Mouse (Mus musculus): Measurements from ENCODE around the gene Hist1h2bj.
A peak's percentile ranks its signal among the peaks of the same experiment; 100 is the strongest.

Gene Hist1h2bj

GRCm38 (mm10) chr13:22042568-22043502 lies at the start of gene Hist1h2bj, which contains the start of gene Hist1h2ag:
Gene Hist1h2bj, plus strand, starts transcription at chr13:22043214.
Gene Hist1h2ag, minus strand, starts transcription at chr13:22042944.
- peak; percentile 96 for DNase-seq (ENCODE audit: low read depth, low spot score)

DNA sequence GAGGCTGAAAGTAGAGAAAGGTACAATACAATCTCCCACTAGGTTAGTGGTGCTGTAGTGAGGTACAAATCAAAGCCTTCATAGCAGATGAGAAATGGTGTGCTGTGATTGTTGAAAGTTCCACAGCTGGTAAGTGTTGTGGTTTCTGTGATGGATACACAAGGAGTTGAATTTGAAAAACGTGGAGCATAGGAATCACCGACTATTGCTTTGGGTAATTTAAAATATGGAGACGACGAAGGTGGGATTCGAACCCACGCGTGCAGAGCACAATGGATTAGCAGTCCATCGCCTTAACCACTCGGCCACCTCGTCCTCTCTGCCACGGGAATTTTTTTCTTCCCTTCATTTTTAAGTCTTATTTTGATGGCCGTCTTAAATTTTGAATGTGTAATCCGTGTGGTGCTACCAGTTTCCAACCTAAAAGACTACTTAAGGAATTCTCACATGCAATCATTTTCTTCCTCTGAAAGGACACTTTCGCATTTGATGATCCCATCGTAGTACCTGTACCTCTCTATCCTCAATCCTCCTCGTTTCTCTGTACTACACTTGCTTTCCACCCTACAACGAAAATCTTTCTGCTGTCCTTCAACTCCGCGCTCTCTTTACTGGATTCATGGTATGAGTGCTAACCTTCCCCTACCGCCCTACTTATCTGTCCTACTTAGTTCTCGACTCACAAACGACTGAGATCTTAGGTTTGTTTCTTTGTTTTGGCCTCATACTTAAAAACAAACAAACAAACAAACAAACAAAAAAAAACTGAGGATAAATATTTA lies 48.9 kb upstream of the Hist1h2bj start:
- DNase-seq (ENCODE audit: low read depth, low spot score): peak; percentile 27

DNA sequence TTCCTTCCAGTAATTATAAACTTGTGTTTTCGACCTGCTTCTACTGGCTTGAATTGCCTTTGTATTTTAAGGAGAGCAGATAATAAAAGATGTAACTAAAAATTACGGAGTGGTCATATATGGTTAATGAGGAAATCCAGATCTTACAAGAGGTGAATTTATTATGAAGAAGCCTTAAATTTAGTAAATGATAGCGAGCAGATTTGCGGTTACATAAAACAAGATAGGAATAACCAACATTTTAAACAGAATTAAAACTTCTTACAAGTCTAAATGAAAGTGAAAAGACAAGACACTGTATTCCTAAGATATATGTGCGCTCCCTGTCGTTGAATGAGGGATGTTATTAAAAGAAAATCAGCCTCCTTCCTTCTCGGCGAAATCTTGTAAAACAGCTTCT lies 48.1 kb upstream of the Hist1h2bj start:
- no peak for DNase-seq (ENCODE audit: low read depth, low spot score)

DNA sequence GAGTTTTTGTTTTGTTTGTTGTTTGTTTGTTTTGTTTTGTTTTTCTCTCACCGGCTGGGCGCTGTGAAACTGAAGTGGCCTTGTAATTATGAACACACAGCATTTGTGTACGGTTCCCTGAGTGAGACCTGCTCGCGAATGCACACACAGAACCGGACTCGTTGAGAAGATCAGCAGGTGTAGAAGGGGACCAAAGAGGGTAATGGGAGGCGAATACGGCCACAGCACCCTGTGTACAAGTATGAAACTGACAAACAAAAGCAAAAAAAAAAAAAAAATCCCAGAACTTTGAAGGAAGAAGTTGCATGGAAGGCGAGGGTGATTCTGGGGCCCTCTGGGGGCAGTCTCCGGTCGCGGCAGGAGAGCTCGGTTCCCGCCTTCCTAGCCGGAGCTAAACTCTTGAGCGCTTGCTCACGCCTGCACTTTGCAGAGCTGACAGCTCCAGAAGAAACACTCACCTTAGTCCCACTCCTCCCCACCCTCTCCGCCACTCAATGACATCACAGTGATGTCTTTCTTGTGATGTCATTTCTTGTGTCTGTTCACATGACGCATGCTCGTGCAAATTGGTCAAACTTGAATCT lies 47.6 kb upstream of the Hist1h2bj start:
- peak; percentile 62 for DNase-seq (ENCODE audit: low read depth, low spot score)

DNA sequence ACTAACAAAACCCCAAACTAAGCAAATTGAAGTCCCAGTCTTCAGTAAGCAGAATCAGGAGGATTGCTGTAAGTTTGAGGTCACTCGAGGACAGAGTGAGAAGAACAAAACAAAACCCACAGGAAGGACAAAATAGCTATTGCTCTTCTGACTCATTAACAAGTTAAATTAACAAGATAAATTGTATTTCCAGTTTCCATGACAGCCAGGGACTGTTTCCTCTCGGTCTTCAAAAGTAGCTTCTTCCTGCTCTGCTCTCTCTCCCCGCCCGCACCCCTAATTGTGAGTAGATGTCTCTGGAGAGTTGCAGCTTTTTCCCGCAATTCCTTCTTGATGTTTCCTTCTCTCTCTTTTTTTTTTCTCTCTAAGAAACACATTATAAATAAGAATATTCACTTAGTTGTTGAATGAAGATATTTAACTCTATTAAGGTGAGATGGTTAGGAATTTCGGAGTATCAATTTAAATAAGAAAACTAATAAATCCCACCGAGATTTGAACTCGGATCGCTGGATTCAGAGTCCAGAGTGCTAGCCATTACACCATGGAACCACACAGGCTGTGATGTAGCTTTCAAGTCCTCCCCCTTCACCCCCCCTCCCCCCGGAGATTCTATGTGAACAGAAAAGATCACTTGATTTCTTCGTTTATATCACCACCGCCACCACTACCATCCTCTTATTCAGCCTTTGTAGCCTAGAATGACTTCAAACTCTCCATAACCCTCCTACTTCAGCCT lies 46.7 kb upstream of the Hist1h2bj start:
- DNase-seq (ENCODE audit: low read depth, low spot score): peak; percentile 61

- peak; percentile 14 for DNase-seq (ENCODE audit: low read depth, low spot score)
These were observed 46.2 kb upstream of the Hist1h2bj start for GRCm38 (mm10) chr13:21996840-21997185.

GRCm38 (mm10) chr13:21997201-21997820 lies 45.7 kb upstream of the Hist1h2bj start:
- no peak for DNase-seq (ENCODE audit: low read depth, low spot score)

DNA sequence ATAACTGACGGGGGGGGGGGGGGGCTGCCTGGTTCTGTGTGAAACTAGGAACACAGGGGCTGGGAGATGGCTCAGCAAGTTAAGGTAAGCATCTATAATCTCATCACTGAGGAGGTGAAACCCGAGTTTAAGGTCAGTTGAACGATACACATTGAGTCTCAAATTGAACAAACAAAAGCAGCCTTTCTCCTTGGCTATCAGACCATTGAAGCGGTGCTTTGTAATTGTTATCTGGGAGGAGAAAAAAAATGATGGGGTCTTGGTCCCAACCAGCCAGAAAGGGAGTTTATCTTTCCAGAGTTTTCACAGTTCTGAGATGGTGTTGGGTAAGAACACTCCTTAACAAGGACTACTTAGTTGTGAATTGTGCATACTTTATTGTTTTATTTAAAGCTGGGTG lies 45.2 kb upstream of the Hist1h2bj start:
- DNase-seq (ENCODE audit: low read depth, low spot score): no peak

GRCm38 (mm10) chr13:21998412-21998811 lies 44.6 kb upstream of the Hist1h2bj start:
- no peak for DNase-seq (ENCODE audit: low read depth, low spot score)

- no peak for DNase-seq (ENCODE audit: low read depth, low spot score)
These were observed 43.9 kb upstream of the Hist1h2bj start for GRCm38 (mm10) chr13:21999147-21999546.

DNA sequence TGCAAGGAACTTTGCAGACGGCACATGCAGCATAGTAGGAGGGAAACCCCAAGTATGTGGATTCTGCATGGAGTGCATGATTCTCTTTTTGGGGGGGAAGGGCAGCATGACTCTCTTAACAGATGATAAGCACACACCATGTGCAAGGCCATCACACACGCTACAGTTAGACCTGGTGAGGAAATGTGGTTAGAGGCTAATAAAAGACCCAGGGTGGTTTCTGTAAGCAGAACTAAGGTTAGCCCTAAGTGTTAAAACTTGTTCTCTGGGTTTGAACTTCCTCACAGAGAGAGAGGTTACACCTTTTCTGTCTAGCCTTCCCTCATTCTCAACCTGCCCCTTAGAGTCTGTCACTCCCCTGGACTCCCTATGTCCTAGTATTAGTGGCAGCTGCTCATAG lies 41.7 kb upstream of the Hist1h2bj start:
- DNase-seq (ENCODE audit: low read depth, low spot score): no peak

DNA sequence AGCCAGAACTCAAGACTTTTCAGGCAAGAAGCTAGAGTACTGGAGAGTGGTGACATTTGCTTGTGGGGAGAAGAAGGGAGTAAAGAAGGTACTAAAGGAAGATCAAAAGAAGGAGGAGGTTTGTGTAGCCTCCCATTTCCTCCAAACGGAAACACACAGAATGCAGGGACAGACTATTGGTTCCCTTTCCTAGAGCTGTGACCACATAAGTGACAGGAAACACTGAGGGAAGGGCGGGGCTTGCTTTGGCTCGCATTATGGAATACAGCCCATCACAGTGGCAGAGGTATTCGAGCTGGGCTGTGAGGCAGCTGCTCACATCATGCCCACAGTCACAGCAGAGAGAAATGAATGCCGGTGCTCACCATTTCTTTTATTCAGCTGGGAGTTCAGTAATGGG lies 41.2 kb upstream of the Hist1h2bj start:
- DNase-seq (ENCODE audit: low read depth, low spot score): peak; percentile 71

GRCm38 (mm10) chr13:22005605-22006333 lies 37.2 kb upstream of the Hist1h2bj start:
- DNase-seq (ENCODE audit: low read depth, low spot score): peak; percentile 86

GRCm38 (mm10) chr13:22006334-22007120 lies 36.5 kb upstream of the Hist1h2bj start:
- DNase-seq (ENCODE audit: low read depth, low spot score): peak; percentile 83

GRCm38 (mm10) chr13:22007121-22007510 lies 35.9 kb upstream of the Hist1h2bj start:
- no peak for DNase-seq (ENCODE audit: low read depth, low spot score)

- no peak for DNase-seq (ENCODE audit: low read depth, low spot score)
These were observed 35.1 kb upstream of the Hist1h2bj start for GRCm38 (mm10) chr13:22007872-22008271.

- no peak for DNase-seq (ENCODE audit: low read depth, low spot score)
These were observed 34.3 kb upstream of the Hist1h2bj start for GRCm38 (mm10) chr13:22008707-22009106.

DNA sequence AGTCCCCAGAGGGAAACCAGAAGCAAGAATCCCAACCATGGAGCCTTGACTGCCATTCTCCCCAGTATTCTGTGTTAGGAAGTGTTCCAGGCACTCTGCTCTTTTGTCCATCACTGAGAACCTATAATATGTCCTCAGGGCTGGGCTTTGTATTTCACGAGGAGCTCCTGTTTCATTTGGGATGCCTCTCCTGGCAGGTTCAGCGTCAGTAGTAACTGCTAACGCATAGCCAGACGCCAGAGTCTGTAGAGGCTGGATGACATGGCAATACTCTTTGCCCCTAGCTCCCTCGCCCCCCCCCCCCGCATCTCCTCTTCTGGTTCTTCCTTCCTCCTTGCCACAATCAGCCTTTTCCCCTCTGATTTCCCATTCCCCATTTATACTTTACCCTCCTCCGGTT lies 33.4 kb upstream of the Hist1h2bj start, which contains the start of gene Prss16:
TSS of gene Prss16 (minus strand) at position 101 of the 400 bp plus-strand sequence.
- DNase-seq (ENCODE audit: low read depth, low spot score): no peak

DNA sequence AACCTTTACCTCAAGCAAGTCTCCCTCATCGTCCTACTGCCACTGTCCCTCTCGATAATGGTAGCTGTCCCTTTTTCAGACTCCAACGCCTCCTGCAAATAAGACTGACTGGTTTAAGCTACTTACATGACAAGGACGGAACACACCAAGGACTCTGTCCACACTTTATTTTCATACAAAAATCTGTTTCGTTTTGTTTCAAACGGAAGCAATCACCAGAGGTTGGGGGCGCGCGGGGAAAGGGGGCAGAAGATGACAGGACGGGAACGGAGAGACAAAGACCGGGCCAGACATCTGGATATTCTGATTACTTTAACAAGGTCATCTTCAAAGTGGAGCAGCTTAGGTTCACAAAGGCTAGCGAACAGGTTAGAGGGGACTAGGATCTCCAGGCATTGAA lies 29.3 kb upstream of the Hist1h2bj start:
- no peak for DNase-seq (ENCODE audit: low read depth, low spot score)

All from CD4-positive helper T cell, adult 2 months (primary cell).